Mouse (Mus musculus): ENCODE measurements around the gene Btbd35f25. TPM values are rescaled to one million over a fixed set of nuclear protein-coding genes. Genes with fewer than 3 reads are reported as not detected.
"Not testable (repeated sequence)": the region's sequence is repeated elsewhere in the genome, so short reads cannot be mapped to it uniquely, and the experiment has no call there.

Btbd35f25 gene
- total RNA-seq (2021) (not detected), polyA plus RNA-seq (2012; rRNA removed) (not detected in 2 replicates)
- long read RNA-seq = 0 reads

DNA sequence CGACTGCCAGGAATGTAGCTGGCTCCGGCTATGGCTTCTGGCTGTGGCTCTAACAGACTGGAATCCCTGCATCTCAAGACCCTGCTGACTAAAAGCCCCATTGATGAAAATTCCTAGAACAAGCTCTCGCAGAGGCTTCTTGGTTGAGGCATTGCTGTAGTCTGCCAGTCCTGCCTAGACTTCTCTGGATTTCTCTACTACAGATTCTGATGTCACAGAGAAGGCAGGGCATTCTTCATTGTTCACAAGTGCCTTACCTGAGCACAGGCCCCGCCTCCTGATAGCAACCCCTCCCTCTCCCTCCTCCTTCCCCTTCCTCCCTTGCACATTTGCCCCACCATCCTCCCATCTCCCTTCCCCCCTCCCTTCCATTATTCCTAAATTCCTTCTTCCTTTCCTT lies at the start of gene Btbd35f25:
Gene Btbd35f25, minus strand, starts transcription at position 101 of the 400 bp plus-strand sequence.
- H3K4me3 ChIP-seq; H3K27ac ChIP-seq; H3K36me3 ChIP-seq (ENCODE audit: control insufficient read depth, insufficient read depth, low read length); H3K27me3 ChIP-seq (ENCODE audit: control insufficient read depth, insufficient read depth, low read length); H3K79me2 ChIP-seq (replicated peaks; ENCODE audit: control insufficient read depth, insufficient read depth, low read length); H3K4me1 ChIP-seq (ENCODE audit: control insufficient read depth, insufficient read depth, low read length); H3K9ac ChIP-seq (ENCODE audit: low read depth, low read length); DNase-seq; intact Hi-C loops (cut with DNase I): not testable (repeated sequence)
- 75% methylated on average over 4 of the region's 4 CpGs for WGBS

- Histone ChIP-seq H3K79me2 (replicated peaks; ENCODE audit: control insufficient read depth, insufficient read depth, low read length) (no peaks in the 10 kb centered on the region), H3K27me3 (ENCODE audit: control insufficient read depth, insufficient read depth, low read length) (no peaks in the 10 kb centered on the region), H3K36me3 (ENCODE audit: control insufficient read depth, insufficient read depth, low read length) (no peaks in the 10 kb centered on the region), H3K4me1 (ENCODE audit: control insufficient read depth, insufficient read depth, low read length) (no peaks in the 10 kb centered on the region), H3K27ac (no peak overlapping the region), H3K9ac (ENCODE audit: low read depth, low read length) (no peak overlapping the region), H3K4me3 (no peak overlapping the region)
- DNase-seq = no peak
- no peak for TF ChIP-seq CTCF (IDR thresholded peaks at IDR 0.05)
- no peak for TF ChIP-seq POLR2A (IDR thresholded peaks at IDR 0.05; ENCODE audit: insufficient read depth, low read depth, low read length)
- no peak for TF ChIP-seq EP300 (IDR thresholded peaks at IDR 0.05; ENCODE audit: insufficient read depth, low read depth, low read length)
- intact Hi-C loops (cut with DNase I) = no loop called here
Observed at GRCm38 (mm10) chrX:31766255-31766654, 49.3 kb upstream of the Btbd35f25 start.

- Histone ChIP-seq H3K4me1 (ENCODE audit: control insufficient read depth, insufficient read depth, low read length) (no peaks in the 10 kb centered on the region), H3K27ac (no peak overlapping the region), H3K9ac (ENCODE audit: low read depth, low read length) (no peak overlapping the region), H3K4me3 (no peak overlapping the region), H3K27me3 (ENCODE audit: control insufficient read depth, insufficient read depth, low read length) (no peaks in the 10 kb centered on the region), H3K79me2 (replicated peaks; ENCODE audit: control insufficient read depth, insufficient read depth, low read length) (no peaks in the 10 kb centered on the region), H3K36me3 (ENCODE audit: control insufficient read depth, insufficient read depth, low read length) (no peaks in the 10 kb centered on the region)
- intact Hi-C loops (cut with DNase I) = no loop called here
- no peak for TF ChIP-seq CTCF (IDR thresholded peaks at IDR 0.05)
- no peak for TF ChIP-seq POLR2A (IDR thresholded peaks at IDR 0.05; ENCODE audit: insufficient read depth, low read depth, low read length)
- WGBS = 67% methylated on average over 1 of the region's 1 CpGs
- no peak for DNase-seq
Observed at GRCm38 (mm10) chrX:31764001-31764400, 47.0 kb upstream of the Btbd35f25 start.

DNA sequence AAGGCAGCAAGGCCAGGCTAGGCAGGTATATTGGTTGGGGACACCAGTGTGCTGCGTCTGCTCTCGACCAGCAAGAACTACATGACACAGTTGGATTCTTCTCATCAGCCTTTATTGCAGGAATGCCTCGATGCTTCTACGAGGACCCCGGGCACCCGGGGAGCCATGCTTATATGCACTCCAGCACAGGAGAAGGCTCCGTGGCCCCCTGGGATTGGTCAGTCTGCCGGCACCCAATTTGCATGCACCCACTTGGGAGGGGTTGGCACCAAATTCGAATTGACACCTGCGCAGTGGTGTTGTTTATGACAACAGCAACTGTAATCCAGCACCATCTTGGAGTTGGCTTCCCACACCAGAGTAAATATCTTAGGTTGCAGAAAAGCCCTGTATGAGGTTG lies 28.1 kb upstream of the Btbd35f25 start:
- WGBS = 81% methylated on average over 10 of the region's 10 CpGs
- H3K9ac ChIP-seq (ENCODE audit: low read depth, low read length) = no peak overlapping the region
- H3K4me3 ChIP-seq = no peak overlapping the region
- intact Hi-C loops (cut with DNase I) = no loop called here
- no peaks in the 10 kb centered on the region for H3K4me1 ChIP-seq (ENCODE audit: control insufficient read depth, insufficient read depth, low read length)
- TF ChIP-seq EP300 (IDR thresholded peaks at IDR 0.05; ENCODE audit: insufficient read depth, low read depth, low read length) (no peak), CTCF (IDR thresholded peaks at IDR 0.05) (no peak), POLR2A (IDR thresholded peaks at IDR 0.05; ENCODE audit: insufficient read depth, low read depth, low read length) (no peak)
- no peak for DNase-seq
- no peak overlapping the region for H3K27ac ChIP-seq
- H3K79me2 ChIP-seq (replicated peaks; ENCODE audit: control insufficient read depth, insufficient read depth, low read length) = no peaks in the 10 kb centered on the region
- no peaks in the 10 kb centered on the region for H3K27me3 ChIP-seq (ENCODE audit: control insufficient read depth, insufficient read depth, low read length)
- no peaks in the 10 kb centered on the region for H3K36me3 ChIP-seq (ENCODE audit: control insufficient read depth, insufficient read depth, low read length)

GRCm38 (mm10) chrX:31736958-31737357 lies 20.0 kb upstream of the Btbd35f25 start:
- H3K27me3 ChIP-seq (ENCODE audit: control insufficient read depth, insufficient read depth, low read length) = no peaks in the 10 kb centered on the region
- 60% methylated on average over 6 of the region's 6 CpGs for WGBS
- H3K27ac ChIP-seq = no peak overlapping the region
- intact Hi-C loops (cut with DNase I) = no loop called here
- no peaks in the 10 kb centered on the region for H3K36me3 ChIP-seq (ENCODE audit: control insufficient read depth, insufficient read depth, low read length)
- DNase-seq = no peak
- no peak overlapping the region for H3K4me3 ChIP-seq
- TF ChIP-seq EP300 (IDR thresholded peaks at IDR 0.05; ENCODE audit: insufficient read depth, low read depth, low read length) (no peak), POLR2A (IDR thresholded peaks at IDR 0.05; ENCODE audit: insufficient read depth, low read depth, low read length) (no peak), CTCF (IDR thresholded peaks at IDR 0.05) (no peak)
- no peaks in the 10 kb centered on the region for H3K79me2 ChIP-seq (replicated peaks; ENCODE audit: control insufficient read depth, insufficient read depth, low read length)
- no peak overlapping the region for H3K9ac ChIP-seq (ENCODE audit: low read depth, low read length)
- H3K4me1 ChIP-seq (ENCODE audit: control insufficient read depth, insufficient read depth, low read length) = no peaks in the 10 kb centered on the region

Other genes with a start within 250 kb of the Btbd35f25 start
- gene Gm21883, start 142.9 kb downstream of the Btbd35f25 start, total RNA-seq (2021) = not detected
- not detected in 2 replicates for gene Gm21883, start 142.9 kb downstream of the Btbd35f25 start, polyA plus RNA-seq (2012; rRNA removed)
- gene Spin2e, start 98.2 kb downstream of the Btbd35f25 start, total RNA-seq (2021) = not detected
- gene Spin2e, start 98.2 kb downstream of the Btbd35f25 start, polyA plus RNA-seq (2012; rRNA removed) = not detected in 2 replicates
- gene Gm21637, start 244.9 kb upstream of the Btbd35f25 start, total RNA-seq (2021) = not detected
- not detected in 2 replicates for gene Gm21637, start 244.9 kb upstream of the Btbd35f25 start, polyA plus RNA-seq (2012; rRNA removed)

All from heart, adult 2 months (tissue).